Mouse (Mus musculus) lung, adult 2 months (tissue): ENCODE measurements at regions not wholly inside any gene's neighbourhood (a gene's known extent, or its start where the extent isn't known, plus 50 kb on each side); places are given as distances from the start of the nearest gene placed in this dataset.

Experiments
- CTCF ChIP-seq: fragments of 200-500 bp; IDR thresholded peaks from 2 replicates; pipeline ENCODE4 v1.5.1; 2011; ENCODE audit warnings: mild to moderate bottlenecking, low read length, control low read depth; ENCODE audit not compliant: insufficient read depth
- POLR2A ChIP-seq: fragments of 200-500 bp; IDR thresholded peaks from 2 replicates; pipeline ENCODE4 v1.6.1; 2011; ENCODE audit warnings: low read depth, mild to moderate bottlenecking, control low read depth, low read length, borderline replicate concordance; ENCODE audit errors: extremely low read depth

DNA sequence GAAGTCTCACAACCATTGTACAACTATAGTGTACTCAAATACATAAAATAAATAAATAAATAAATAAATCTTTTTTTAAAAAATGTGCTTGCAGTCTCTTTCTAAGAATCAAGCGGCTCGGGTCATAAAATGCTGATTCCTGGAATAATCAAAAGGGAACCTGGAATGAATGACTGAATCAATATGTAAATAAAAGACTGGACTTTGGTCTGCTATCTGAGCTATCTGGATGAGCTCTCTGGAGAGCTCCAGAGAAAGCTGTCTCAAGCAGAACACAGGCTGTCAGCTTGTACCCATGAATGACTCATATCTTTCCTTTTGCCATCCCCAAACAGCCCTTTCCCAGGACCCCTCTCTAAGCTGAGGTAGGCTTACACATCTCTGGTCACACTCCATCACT is 75.8 kb upstream of the Pias1 start:
- TF ChIP-seq CTCF (no peak), POLR2A (no peak)
